Mouse (Mus musculus) kidney, adult 2 months (tissue): Measurements from ENCODE around the gene Six3. TPM values are rescaled to one million over a fixed set of nuclear protein-coding genes. Genes with fewer than 3 reads are reported as not detected.

ENCODE experiments used
- DNase-seq: peaks from one replicate; pipeline ENCODE4 v3.0.0; 2021
- H3K27ac ChIP-seq: fragments of 200-500 bp; 2 replicates; pipeline ENCODE4 v1.5.1; 2012; ENCODE audit warnings: low read depth, low read length, control low read depth, inconsistent platforms; ENCODE audit not compliant: insufficient read depth
- H3K27me3 ChIP-seq: fragments of 200-500 bp; replicated peaks from 2 replicates; pipeline ENCODE4 v1.6.1; 2012; ENCODE audit warnings: mild to moderate bottlenecking, moderate library complexity, low read length, inconsistent platforms; ENCODE audit not compliant: control insufficient read depth, insufficient read depth
- H3K36me3 ChIP-seq: fragments of 200-500 bp; 2 replicates; pipeline ENCODE4 v1.6.1; 2012; ENCODE audit warnings: mild to moderate bottlenecking, moderate library complexity, low read length, inconsistent platforms; ENCODE audit not compliant: control insufficient read depth, insufficient read depth
- H3K4me1 ChIP-seq: fragments of 200-500 bp; 2 replicates; pipeline ENCODE4 v1.6.1; 2011; ENCODE audit warnings: low read length; ENCODE audit not compliant: control insufficient read depth, insufficient read depth
- H3K4me3 ChIP-seq: fragments of 200-500 bp; 2 replicates; pipeline ENCODE4 v1.5.1; 2011; ENCODE audit warnings: mild to moderate bottlenecking, low read depth, low read length, control low read depth; ENCODE audit not compliant: insufficient read depth
- CTCF ChIP-seq: fragments of 200-500 bp; conservative IDR thresholded peaks from 2 replicates; pipeline ENCODE4 v1.5.1; 2011; ENCODE audit warnings: low read depth, mild to moderate bottlenecking, control low read depth, low read length, moderate library complexity, mixed read lengths; ENCODE audit not compliant: insufficient read depth, insufficient read length
- POLR2A ChIP-seq: fragments of 200-500 bp; IDR thresholded peaks from one replicate; pipeline ENCODE4 v1.6.1; 2011; ENCODE audit warnings: low read depth, low read length, control low read depth
- WGBS: fragments of 180-500 bp; shearing (Covaris S2); methylation state at CpG from one replicate; pipeline ENCODE4 v1.1.7; 2018; 5-methylcytosine and 5-hydroxymethylcytosine counted together
- polyA plus RNA-seq: library from polyadenylated mRNA; depleted of rRNA; stranded (reverse); fragments of >200 nt; gene quantifications from 2 replicates; pipeline ENCODE4 v1.2.3, GENCODE M21; 2012

The Six3 gene
- polyA plus RNA-seq, 1 experiment, result not detected

DNA sequence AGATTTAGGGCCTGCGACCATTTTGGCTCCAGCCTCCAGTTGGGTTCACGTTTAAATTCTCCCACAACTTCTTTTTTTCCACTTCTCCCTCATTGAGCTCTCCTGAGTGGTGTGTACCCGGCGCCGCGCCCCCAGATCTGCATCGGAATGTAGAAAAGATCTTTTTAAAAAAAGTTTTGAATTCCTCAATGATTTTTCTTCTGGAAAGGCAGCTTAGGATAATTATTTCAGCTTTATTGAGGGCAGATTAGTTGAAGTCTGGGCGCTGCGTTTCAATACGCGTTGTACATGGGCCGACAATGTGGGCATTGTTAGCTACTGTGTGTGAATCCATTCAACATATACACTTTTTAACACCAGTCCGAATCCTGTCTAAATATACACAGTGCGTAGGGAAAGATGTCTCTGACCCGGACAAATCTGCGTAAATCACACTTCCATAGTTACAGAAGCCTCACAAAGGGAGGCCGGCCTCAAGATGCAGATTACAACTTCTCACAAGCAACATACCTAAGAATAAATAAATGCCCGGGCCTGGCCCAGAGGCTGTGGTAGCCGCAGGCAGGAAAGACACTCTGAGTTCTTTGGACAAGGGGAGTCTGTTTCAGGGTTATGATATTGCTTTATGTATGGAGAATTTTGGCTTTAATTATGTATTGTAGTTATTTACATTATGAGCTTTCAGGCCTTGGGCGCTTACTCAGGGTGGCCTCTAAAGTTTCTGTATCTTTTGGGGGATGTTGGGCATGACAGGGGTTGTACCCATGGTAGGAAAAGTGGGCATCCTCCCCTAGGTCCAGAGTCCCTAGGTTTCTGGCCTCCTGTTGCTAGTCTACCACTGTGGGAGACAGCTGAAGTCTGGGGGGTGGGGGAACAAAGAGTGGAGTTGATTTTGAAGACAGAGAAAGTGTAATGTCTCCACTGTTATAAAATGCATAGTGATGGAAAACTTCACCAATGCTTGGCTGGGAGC lies 6.0 kb downstream of the Six3 start:
- no peaks in the 10 kb centered on the region for H3K36me3 ChIP-seq
- peaks cover 4% of the 10 kb centered on the region; the same call in 1 of the 2 replicates for H3K27me3 ChIP-seq
- H3K4me1 ChIP-seq, result no peaks in the 10 kb centered on the region
- WGBS, result 16% methylated on average over 20 of the region's 20 CpGs
- DNase-seq, result no peak
- TF ChIP-seq CTCF, result no peak
- no peak for TF ChIP-seq POLR2A
- no peak overlapping the region for H3K27ac ChIP-seq
- H3K4me3 ChIP-seq, result no peak overlapping the region

DNA sequence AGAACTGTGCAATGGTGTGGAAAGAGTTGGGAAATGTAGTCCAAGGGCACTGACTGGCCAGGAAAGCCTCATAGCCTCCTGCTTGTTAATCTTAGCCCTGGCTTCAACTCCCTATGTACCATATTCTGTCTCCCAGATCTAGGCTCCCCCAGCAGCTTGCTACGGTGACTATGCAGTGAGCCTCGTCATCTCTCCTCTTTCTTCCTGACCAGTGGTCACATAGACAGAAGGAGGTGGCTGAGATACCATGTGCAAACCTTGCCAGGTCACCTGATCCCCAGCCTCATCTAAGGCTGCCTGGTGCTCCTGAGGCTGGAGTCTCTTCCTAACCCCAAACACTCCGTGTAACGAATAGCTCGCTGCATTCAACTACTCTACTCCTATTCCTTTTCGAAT lies 6.7 kb downstream of the Six3 start:
- DNase-seq, result no peak
- Histone ChIP-seq H3K4me3 (no peak overlapping the region), H3K36me3 (no peaks in the 10 kb centered on the region), H3K27me3 (peaks cover 4% of the 10 kb centered on the region; the same call in 1 of the 2 replicates), H3K27ac (no peak overlapping the region), H3K4me1 (no peaks in the 10 kb centered on the region)
- 8% methylated on average over 6 of the region's 6 CpGs for WGBS
- no peak for TF ChIP-seq POLR2A
- no peak for TF ChIP-seq CTCF

DNA sequence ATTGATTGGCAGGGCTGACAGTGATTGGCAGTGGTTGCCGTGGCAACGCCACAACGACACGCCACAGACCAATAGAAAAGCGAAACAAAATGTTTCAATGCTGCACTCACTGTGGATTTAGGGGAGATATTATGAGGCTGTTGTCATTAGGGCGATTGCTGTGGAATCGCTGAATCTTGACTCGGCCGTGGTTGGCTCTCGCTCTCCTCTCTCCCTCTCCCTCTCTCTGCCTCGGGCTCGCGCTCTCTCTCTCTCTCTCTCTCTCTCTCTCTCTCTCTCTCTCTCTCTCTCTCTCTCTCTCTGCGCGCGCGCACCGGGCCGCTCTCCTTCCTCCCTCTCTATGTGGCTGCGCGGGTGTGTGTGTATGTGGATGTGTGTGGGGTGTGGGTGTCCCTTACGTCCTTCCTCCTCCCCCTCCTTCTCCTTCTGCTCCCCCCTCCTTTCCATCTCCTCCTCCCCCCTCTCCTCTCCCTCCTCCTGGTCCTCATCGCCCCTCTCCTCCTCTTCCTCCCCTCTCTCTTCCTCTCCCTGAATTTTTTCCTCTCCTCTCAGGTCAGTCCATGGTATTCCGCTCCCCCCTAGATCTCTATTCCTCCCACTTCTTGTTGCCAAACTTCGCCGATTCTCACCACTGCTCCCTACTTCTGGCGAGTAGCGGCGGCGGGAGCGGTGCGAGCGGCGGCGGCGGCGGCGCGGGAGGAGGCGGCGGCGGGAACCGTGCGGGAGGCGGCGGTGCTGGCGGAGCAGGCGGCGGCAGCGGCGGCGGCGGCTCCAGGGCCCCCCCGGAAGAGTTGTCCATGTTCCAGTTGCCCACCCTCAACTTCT lies 7.5 kb downstream of the Six3 start:
- Histone ChIP-seq H3K27ac (no peak overlapping the region), H3K4me3 (no peak overlapping the region), H3K36me3 (no peaks in the 10 kb centered on the region), H3K4me1 (no peaks in the 10 kb centered on the region), H3K27me3 (peaks cover 4% of the 10 kb centered on the region; the same call in 1 of the 2 replicates)
- WGBS, result 3% methylated on average over 52 of the region's 54 CpGs
- DNase-seq, result no peak
- TF ChIP-seq CTCF, result no peak
- TF ChIP-seq POLR2A, result no peak

DNA sequence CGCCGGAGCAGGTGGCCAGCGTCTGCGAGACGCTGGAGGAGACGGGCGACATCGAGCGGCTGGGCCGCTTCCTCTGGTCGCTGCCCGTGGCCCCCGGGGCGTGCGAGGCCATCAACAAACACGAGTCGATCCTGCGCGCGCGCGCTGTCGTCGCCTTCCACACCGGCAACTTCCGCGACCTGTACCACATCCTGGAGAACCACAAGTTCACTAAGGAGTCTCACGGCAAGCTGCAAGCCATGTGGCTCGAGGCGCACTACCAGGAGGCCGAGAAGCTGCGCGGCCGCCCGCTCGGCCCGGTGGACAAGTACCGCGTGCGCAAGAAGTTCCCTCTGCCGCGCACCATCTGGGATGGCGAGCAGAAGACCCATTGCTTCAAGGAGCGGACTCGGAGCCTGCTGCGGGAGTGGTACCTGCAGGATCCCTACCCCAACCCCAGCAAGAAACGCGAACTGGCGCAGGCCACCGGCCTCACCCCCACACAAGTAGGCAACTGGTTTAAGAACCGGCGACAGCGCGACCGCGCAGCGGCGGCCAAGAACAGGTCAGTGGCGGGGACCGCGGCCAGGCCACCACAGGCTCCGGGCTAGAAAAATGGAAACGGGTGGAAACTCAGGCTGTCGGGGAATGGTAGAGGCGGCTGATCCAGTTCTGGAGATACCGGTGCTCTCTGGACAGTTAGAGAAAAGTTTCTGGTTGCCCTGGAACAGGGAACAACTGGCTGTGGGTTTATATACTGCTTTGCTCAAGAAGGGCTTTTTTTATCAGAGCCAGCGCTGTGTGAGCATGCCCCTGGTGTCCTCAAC lies 8.3 kb downstream of the Six3 start:
- Histone ChIP-seq H3K4me3 (no peak overlapping the region), H3K27ac (no peak overlapping the region), H3K27me3 (peaks cover 4% of the 10 kb centered on the region; the same call in 1 of the 2 replicates), H3K36me3 (no peaks in the 10 kb centered on the region), H3K4me1 (no peaks in the 10 kb centered on the region)
- WGBS, result 2% methylated on average over 67 of the region's 67 CpGs
- no peak for DNase-seq
- TF ChIP-seq POLR2A (no peak), CTCF (no peak)

DNA sequence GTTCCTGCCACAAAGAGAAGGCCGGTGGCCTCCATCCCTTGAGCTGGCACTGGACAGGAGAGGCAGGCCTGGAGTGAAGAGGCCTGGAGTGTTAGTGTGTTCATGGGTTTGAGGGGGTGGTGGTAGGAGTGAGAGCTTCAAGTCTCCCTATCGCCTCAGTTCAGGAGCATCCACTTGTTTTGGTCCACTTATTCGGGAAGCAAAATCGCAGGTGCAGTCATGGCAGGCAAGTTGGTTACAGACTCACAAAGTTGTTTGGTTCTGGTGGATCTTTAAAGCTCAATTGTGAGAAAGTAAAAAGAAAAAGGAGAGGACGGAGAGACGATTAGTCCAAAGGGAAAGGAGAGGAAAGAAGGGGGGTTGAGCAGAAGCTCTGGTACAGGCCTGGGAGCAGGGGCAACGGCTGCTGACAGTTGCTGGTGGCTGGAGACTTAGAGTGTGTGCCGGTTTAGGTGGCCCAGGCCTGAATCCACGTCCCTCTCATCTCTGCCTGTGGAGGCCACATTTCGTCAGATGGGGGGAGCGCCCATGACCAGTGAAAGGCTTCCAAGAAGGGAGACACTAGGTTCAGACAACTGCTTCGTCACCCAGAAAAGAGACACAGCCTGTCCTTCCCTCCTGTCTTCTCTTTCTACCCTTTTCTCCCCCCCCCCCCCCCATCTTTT lies 9.2 kb downstream of the Six3 start:
- Histone ChIP-seq H3K27ac (no peak overlapping the region), H3K27me3 (peaks cover 4% of the 10 kb centered on the region; the same call in 1 of the 2 replicates), H3K36me3 (no peaks in the 10 kb centered on the region), H3K4me1 (no peaks in the 10 kb centered on the region), H3K4me3 (no peak overlapping the region)
- TF ChIP-seq POLR2A, result no peak
- TF ChIP-seq CTCF, result no peak
- WGBS, result 18% methylated on average over 12 of the region's 12 CpGs
- DNase-seq, result no peak

DNA sequence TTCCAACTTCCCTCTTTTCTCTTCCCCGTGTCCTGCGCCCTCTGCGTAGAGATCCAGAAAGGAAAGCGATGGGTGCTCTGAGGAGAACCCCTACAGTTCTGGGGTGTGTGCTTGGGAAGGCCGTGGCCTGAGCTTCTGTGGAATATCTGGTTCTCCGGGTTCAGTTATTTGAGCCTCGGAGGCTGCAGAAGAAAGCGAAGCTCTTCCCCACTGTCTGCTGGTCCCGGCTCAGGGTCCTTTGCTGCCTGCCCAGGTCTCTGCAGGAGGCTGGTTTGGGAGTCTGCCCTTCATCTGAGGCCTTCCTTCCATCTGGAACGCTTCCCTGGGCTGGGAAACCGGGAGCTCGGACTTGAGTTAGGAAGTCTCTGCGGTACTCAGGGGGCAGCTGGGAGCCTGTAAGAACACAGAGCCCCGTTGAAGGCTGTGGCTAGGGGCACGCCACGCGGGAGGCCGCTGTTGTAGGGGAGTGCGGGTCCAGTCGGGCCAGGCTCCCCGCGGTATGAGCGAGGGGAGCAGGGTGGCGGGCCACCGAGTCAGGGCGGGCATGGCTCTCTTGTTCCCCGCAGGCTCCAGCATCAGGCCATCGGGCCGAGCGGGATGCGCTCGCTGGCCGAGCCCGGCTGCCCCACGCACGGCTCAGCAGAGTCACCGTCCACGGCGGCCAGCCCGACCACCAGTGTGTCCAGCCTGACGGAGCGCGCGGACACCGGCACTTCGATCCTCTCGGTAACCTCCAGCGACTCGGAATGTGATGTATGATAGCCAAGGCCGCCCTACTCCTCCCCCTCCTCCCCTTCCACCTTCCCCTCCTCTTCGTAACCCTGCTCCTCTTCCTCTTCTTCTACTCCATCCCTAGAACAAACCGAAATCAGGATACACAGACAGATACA lies 10.0 kb downstream of the Six3 start:
- WGBS, result 3% methylated on average over 51 of the region's 52 CpGs
- Histone ChIP-seq H3K4me1 (no peaks in the 10 kb centered on the region), H3K27ac (no peak overlapping the region), H3K27me3 (peaks cover 4% of the 10 kb centered on the region; the same call in 1 of the 2 replicates), H3K36me3 (no peaks in the 10 kb centered on the region), H3K4me3 (no peak overlapping the region)
- no peak for TF ChIP-seq CTCF
- no peak for TF ChIP-seq POLR2A
- no peak for DNase-seq
